Mouse (Mus musculus): ENCODE measurements at regions not wholly inside any gene's neighbourhood (a gene's known extent, or its start where the extent isn't known, plus 50 kb on each side); places are given as distances from the start of the nearest gene placed in this dataset.

- no peak for DNase-seq (ENCODE audit: low read depth, low spot score)
These were observed 175.7 kb downstream of the Fat4 start for GRCm38 (mm10) chr3:39062415-39062814.

- DNase-seq (ENCODE audit: low read depth, low spot score) = no peak
These were observed 178.7 kb downstream of the Fat4 start for GRCm38 (mm10) chr3:39065457-39065856.

GRCm38 (mm10) chr3:39069011-39069410 is 182.3 kb downstream of the Fat4 start:
- DNase-seq (ENCODE audit: low read depth, low spot score) = no peak

- DNase-seq (ENCODE audit: low read depth, low spot score) = no peak
These were observed 196.0 kb downstream of the Fat4 start for GRCm38 (mm10) chr3:39082678-39083270.

GRCm38 (mm10) chr3:39088948-39089347 is 202.2 kb downstream of the Fat4 start:
- no peak for DNase-seq (ENCODE audit: low read depth, low spot score)

GRCm38 (mm10) chr3:39102324-39102723 is 215.6 kb downstream of the Fat4 start:
- DNase-seq (ENCODE audit: low read depth, low spot score) = no peak

- DNase-seq (ENCODE audit: low read depth, low spot score) = no peak
These were observed 223.1 kb downstream of the Fat4 start for GRCm38 (mm10) chr3:39109756-39110392.

GRCm38 (mm10) chr3:39114056-39114455 is 227.3 kb downstream of the Fat4 start:
- DNase-seq (ENCODE audit: low read depth, low spot score) = no peak

GRCm38 (mm10) chr3:39114826-39115225 is 228.1 kb downstream of the Fat4 start:
- DNase-seq (ENCODE audit: low read depth, low spot score) = no peak

- DNase-seq (ENCODE audit: low read depth, low spot score) = no peak
These were observed 228.7 kb downstream of the Fat4 start for GRCm38 (mm10) chr3:39115441-39115840.

GRCm38 (mm10) chr3:39122250-39122649 is 235.5 kb downstream of the Fat4 start:
- no peak for DNase-seq (ENCODE audit: low read depth, low spot score)

GRCm38 (mm10) chr3:39130532-39130931 is 243.8 kb downstream of the Fat4 start:
- DNase-seq (ENCODE audit: low read depth, low spot score) = no peak

- no peak for DNase-seq (ENCODE audit: low read depth, low spot score)
These were observed 278.4 kb downstream of the Fat4 start for GRCm38 (mm10) chr3:39165006-39165667.

GRCm38 (mm10) chr3:39182646-39183045 is 295.9 kb downstream of the Fat4 start:
- DNase-seq (ENCODE audit: low read depth, low spot score) = no peak

GRCm38 (mm10) chr3:39195102-39195501 is 308.4 kb downstream of the Fat4 start:
- DNase-seq (ENCODE audit: low read depth, low spot score) = no peak

- DNase-seq (ENCODE audit: low read depth, low spot score) = no peak
These were observed 315.9 kb downstream of the Fat4 start for GRCm38 (mm10) chr3:39202662-39203061.

- DNase-seq (ENCODE audit: low read depth, low spot score) = no peak
These were observed 321.9 kb downstream of the Fat4 start for GRCm38 (mm10) chr3:39208651-39209050.

- DNase-seq (ENCODE audit: low read depth, low spot score) = no peak
These were observed 322.8 kb downstream of the Fat4 start for GRCm38 (mm10) chr3:39209382-39210165.

GRCm38 (mm10) chr3:39211670-39212069 is 324.9 kb downstream of the Fat4 start:
- no peak for DNase-seq (ENCODE audit: low read depth, low spot score)

GRCm38 (mm10) chr3:39220011-39220706 is 333.4 kb downstream of the Fat4 start:
- no peak for DNase-seq (ENCODE audit: low read depth, low spot score)

- DNase-seq (ENCODE audit: low read depth, low spot score) = no peak
These were observed 333.9 kb downstream of the Fat4 start for GRCm38 (mm10) chr3:39220707-39221034.

GRCm38 (mm10) chr3:39222059-39222458 is 335.3 kb downstream of the Fat4 start:
- DNase-seq (ENCODE audit: low read depth, low spot score) = no peak
